Mouse (Mus musculus) midbrain, embryonic 13.5 days (tissue): ENCODE results near the gene Agpat3. TPM values are rescaled to one million over a fixed set of nuclear protein-coding genes. Genes with fewer than 3 reads are reported as not detected.
A peak's percentile ranks its signal among the peaks of the same experiment; 100 is the strongest.

Source experiments
- ATAC-seq: fragments of 200-750 bp; cut with Nextera tagmentation; 2 replicates; pipeline ENCODE4 v1.8.0; 2017; ENCODE audit warnings: mild to moderate bottlenecking, moderate TSS enrichment, moderate library complexity
- H3K27ac ChIP-seq: fragments of 300-500 bp; sonication (generic); 2 replicates; pipeline ENCODE4 v1.5.1; 2015; ENCODE audit warnings: inconsistent platforms, mild to moderate bottlenecking, moderate library complexity
- H3K27me3 ChIP-seq: fragments of 300-500 bp; sonication (generic); 2 replicates; pipeline ENCODE4 v1.6.1; 2015; ENCODE audit warnings: mild to moderate bottlenecking, inconsistent platforms
- H3K36me3 ChIP-seq: fragments of 300-500 bp; sonication (generic); 2 replicates; pipeline ENCODE4 v1.6.1; 2015; ENCODE audit warnings: mild to moderate bottlenecking, inconsistent platforms
- H3K4me1 ChIP-seq: fragments of 300-500 bp; sonication (generic); replicated peaks from 2 replicates; pipeline ENCODE4 v1.6.1; 2015; ENCODE audit warnings: inconsistent platforms
- H3K4me2 ChIP-seq: fragments of 300-500 bp; sonication (generic); replicated peaks from 2 replicates; pipeline ENCODE4 v1.6.1; 2015; ENCODE audit warnings: moderate library complexity, mild to moderate bottlenecking, inconsistent platforms
- H3K4me3 ChIP-seq: fragments of 300-500 bp; sonication (generic); replicated peaks from 2 replicates; pipeline ENCODE4 v1.5.1; 2015; ENCODE audit warnings: mild to moderate bottlenecking, inconsistent platforms
- H3K9ac ChIP-seq: fragments of 300-500 bp; sonication (generic); replicated peaks from 2 replicates; pipeline ENCODE4 v1.6.1; 2015; ENCODE audit warnings: mild to moderate bottlenecking, inconsistent platforms
- H3K9me3 ChIP-seq: fragments of 300-500 bp; sonication (generic); 2 replicates; pipeline ENCODE4 v1.6.1; 2016; ENCODE audit warnings: mild to moderate bottlenecking, inconsistent platforms
- WGBS: fragments of 180-500 bp; shearing (Covaris S2); methylation state at CpG from one replicate; pipeline ENCODE4 v1.1.7; 2015; 5-methylcytosine and 5-hydroxymethylcytosine counted together
- polyA plus RNA-seq: library from polyadenylated mRNA; unstranded; fragments of >200 nt; fragmentation: Nextera tagmentation; extraction: Ambion mirVana; gene quantifications from 2 replicates; pipeline ENCODE4 v1.2.1, GENCODE M21; 2015

The Agpat3 gene
- polyA plus RNA-seq, 1 experiment from 2014 or later, result 50.9 TPM

GRCm38 (mm10) chr10:78259702-78260101 lies 92.6 kb downstream of the Agpat3 start:
- no peaks in the 10 kb centered on the region for H3K36me3 ChIP-seq
- H3K9me3 ChIP-seq, result no peaks in the 10 kb centered on the region
- no peak overlapping the region for H3K4me2 ChIP-seq
- no peak overlapping the region for H3K9ac ChIP-seq
- WGBS, result 55% methylated on average over 6 of the region's 6 CpGs
- no peak overlapping the region for H3K27ac ChIP-seq
- no peaks in the 10 kb centered on the region for H3K27me3 ChIP-seq
- no peak overlapping the region for H3K4me3 ChIP-seq
- no peak for ATAC-seq
- H3K4me1 ChIP-seq, result no peaks in the 10 kb centered on the region

GRCm38 (mm10) chr10:78259230-78259629 lies 93.1 kb downstream of the Agpat3 start:
- Histone ChIP-seq H3K4me3 (no peak overlapping the region), H3K27me3 (no peaks in the 10 kb centered on the region), H3K4me1 (no peaks in the 10 kb centered on the region), H3K9me3 (no peaks in the 10 kb centered on the region), H3K36me3 (no peaks in the 10 kb centered on the region), H3K27ac (no peak overlapping the region), H3K9ac (no peak overlapping the region), H3K4me2 (no peak overlapping the region)
- no peak for ATAC-seq
- 81% methylated on average over 5 of the region's 5 CpGs for WGBS

- 84% methylated on average over 6 of the region's 6 CpGs for WGBS
- H3K4me1 ChIP-seq, result no peaks in the 10 kb centered on the region
- H3K9ac ChIP-seq, result no peak overlapping the region
- no peaks in the 10 kb centered on the region for H3K27me3 ChIP-seq
- H3K4me2 ChIP-seq, result no peak overlapping the region
- H3K27ac ChIP-seq, result no peak overlapping the region
- H3K36me3 ChIP-seq, result no peaks in the 10 kb centered on the region
- ATAC-seq, result no peak
- no peaks in the 10 kb centered on the region for H3K9me3 ChIP-seq
- no peak overlapping the region for H3K4me3 ChIP-seq
Measured at GRCm38 (mm10) chr10:78258142-78258675, 94.1 kb downstream of the Agpat3 start.

- no peak for ATAC-seq
- 80% methylated on average over 4 of the region's 4 CpGs for WGBS
- no peaks in the 10 kb centered on the region for H3K27me3 ChIP-seq
- no peaks in the 10 kb centered on the region for H3K36me3 ChIP-seq
- H3K27ac ChIP-seq, result no peak overlapping the region
- no peak overlapping the region for H3K9ac ChIP-seq
- no peak overlapping the region for H3K4me2 ChIP-seq
- no peak overlapping the region for H3K4me3 ChIP-seq
- H3K9me3 ChIP-seq, result no peaks in the 10 kb centered on the region
- H3K4me1 ChIP-seq, result no peaks in the 10 kb centered on the region
Measured at GRCm38 (mm10) chr10:78255646-78256059, 96.6 kb downstream of the Agpat3 start.

GRCm38 (mm10) chr10:78247206-78247605 lies 105.1 kb downstream of the Agpat3 start:
- 86% methylated on average over 3 of the region's 3 CpGs for WGBS
- Histone ChIP-seq H3K4me2 (no peak overlapping the region), H3K27ac (no peak overlapping the region), H3K9me3 (no peaks in the 10 kb centered on the region), H3K4me3 (no peak overlapping the region), H3K36me3 (0 out of 2 replicates have a peak, but pooled peaks cover 3% of the 10 kb centered on the region), H3K9ac (no peak overlapping the region), H3K4me1 (peaks cover 20% of the 10 kb centered on the region), H3K27me3 (no peaks in the 10 kb centered on the region)
- ATAC-seq, result no peak

- Histone ChIP-seq H3K4me1 (peaks cover 21% of the 10 kb centered on the region), H3K36me3 (0 out of 2 replicates have a peak, but pooled peaks cover 3% of the 10 kb centered on the region), H3K27ac (no peak overlapping the region), H3K27me3 (no peaks in the 10 kb centered on the region), H3K4me2 (no peak overlapping the region), H3K9me3 (no peaks in the 10 kb centered on the region), H3K4me3 (no peak overlapping the region), H3K9ac (no peak overlapping the region)
- 86% methylated on average over 4 of the region's 4 CpGs for WGBS
- ATAC-seq, result no peak
Measured at GRCm38 (mm10) chr10:78246725-78247124, 105.6 kb downstream of the Agpat3 start.

- H3K9ac ChIP-seq, result peak overlapping the region; percentile 91
- peak overlapping the region; percentile 94 for H3K4me2 ChIP-seq
- WGBS, result 20% methylated on average over 7 of the region's 7 CpGs
- H3K4me3 ChIP-seq, result peak overlapping the region; percentile 94
- no peaks in the 10 kb centered on the region for H3K27me3 ChIP-seq
- ATAC-seq, result peak; percentile 35; the same call in 1 of the 2 replicates
- peak overlapping the region; percentile 80 for H3K27ac ChIP-seq
- peaks cover 23% of the 10 kb centered on the region for H3K4me1 ChIP-seq
- H3K9me3 ChIP-seq, result no peaks in the 10 kb centered on the region
- 0 out of 2 replicates have a peak, but pooled peaks cover 3% of the 10 kb centered on the region for H3K36me3 ChIP-seq
Measured at GRCm38 (mm10) chr10:78245225-78245547, 107.1 kb downstream of the Agpat3 start.

- H3K9ac ChIP-seq, result peak within 1 kb of the TSS; percentile 91
- H3K27ac ChIP-seq, result peak within 1 kb of the TSS; percentile 80
- peak within 1 kb of the TSS; percentile 94 for H3K4me3 ChIP-seq
- H3K36me3 ChIP-seq, result 0 out of 2 replicates have a peak, but pooled peaks cover 3% of the 10 kb centered on the region
- peak; percentile 96 for ATAC-seq
- H3K9me3 ChIP-seq, result no peaks in the 10 kb centered on the region
- H3K4me1 ChIP-seq, result peaks cover 23% of the 10 kb centered on the region
- no peaks in the 10 kb centered on the region for H3K27me3 ChIP-seq
- WGBS, result under 1% methylated on average over 61 of the region's 74 CpGs
- H3K4me2 ChIP-seq, result peak within 1 kb of the TSS; percentile 94
Measured at GRCm38 (mm10) chr10:78244438-78245224, 107.7 kb downstream of the Agpat3 start, which contains the start of gene Trappc10. Gene Trappc10 (minus strand): TSS chr10:78244641.

GRCm38 (mm10) chr10:78244058-78244437 lies 108.2 kb downstream of the Agpat3 start:
- ATAC-seq, result peak; percentile 75
- H3K36me3 ChIP-seq, result peaks cover 3% of the 10 kb centered on the region; the same call in 1 of the 2 replicates
- no peaks in the 10 kb centered on the region for H3K27me3 ChIP-seq
- peak overlapping the region; percentile 91 for H3K9ac ChIP-seq
- peaks cover 23% of the 10 kb centered on the region for H3K4me1 ChIP-seq
- WGBS, result under 1% methylated on average over 27 of the region's 33 CpGs
- peak overlapping the region; percentile 94 for H3K4me2 ChIP-seq
- H3K27ac ChIP-seq, result peak overlapping the region; percentile 80; the same call in 1 of the 2 replicates
- H3K9me3 ChIP-seq, result no peaks in the 10 kb centered on the region
- peak overlapping the region; percentile 94 for H3K4me3 ChIP-seq

GRCm38 (mm10) chr10:78238926-78239325 lies 113.4 kb downstream of the Agpat3 start:
- Histone ChIP-seq H3K9me3 (no peaks in the 10 kb centered on the region), H3K4me3 (no peak overlapping the region), H3K27me3 (no peaks in the 10 kb centered on the region), H3K27ac (no peak overlapping the region), H3K4me1 (peaks cover 23% of the 10 kb centered on the region), H3K9ac (no peak overlapping the region), H3K4me2 (no peak overlapping the region), H3K36me3 (peaks cover 6% of the 10 kb centered on the region; the same call in 1 of the 2 replicates)
- 86% methylated on average over 6 of the region's 6 CpGs for WGBS
- ATAC-seq, result no peak

- Histone ChIP-seq H3K4me2 (no peak overlapping the region), H3K4me3 (no peak overlapping the region), H3K27ac (no peak overlapping the region), H3K4me1 (peaks cover 16% of the 10 kb centered on the region), H3K9me3 (no peaks in the 10 kb centered on the region), H3K27me3 (no peaks in the 10 kb centered on the region), H3K9ac (no peak overlapping the region), H3K36me3 (peaks cover 6% of the 10 kb centered on the region; the same call in 1 of the 2 replicates)
- WGBS, result 98% methylated on average over 5 of the region's 5 CpGs
- ATAC-seq, result no peak
Measured at GRCm38 (mm10) chr10:78238297-78238696, 114.0 kb downstream of the Agpat3 start.

- WGBS, result 93% methylated on average over 6 of the region's 6 CpGs
- Histone ChIP-seq H3K27ac (no peak overlapping the region), H3K36me3 (peaks cover 6% of the 10 kb centered on the region; the same call in 1 of the 2 replicates), H3K9ac (no peak overlapping the region), H3K4me2 (no peak overlapping the region), H3K4me3 (no peak overlapping the region), H3K27me3 (no peaks in the 10 kb centered on the region), H3K4me1 (peaks cover 11% of the 10 kb centered on the region), H3K9me3 (no peaks in the 10 kb centered on the region)
- no peak for ATAC-seq
Measured at GRCm38 (mm10) chr10:78237809-78238208, 114.5 kb downstream of the Agpat3 start.
